Mouse (Mus musculus) hindbrain, embryonic 13.5 days (tissue): ENCODE measurements around the gene March1. TPM values are rescaled to one million over a fixed set of nuclear protein-coding genes. Genes with fewer than 3 reads are reported as not detected.

Experiments used
- ATAC-seq: fragments of 200-750 bp; cut with Nextera tagmentation; 2 replicates; pipeline ENCODE4 v1.8.0; 2017; ENCODE audit warnings: moderate TSS enrichment; ENCODE audit not compliant: low FRiP score
- H3K27ac ChIP-seq: fragments of 300-500 bp; sonication (generic); 2 replicates; pipeline ENCODE4 v1.5.1; 2015; ENCODE audit warnings: inconsistent platforms, mild to moderate bottlenecking, moderate library complexity
- H3K27me3 ChIP-seq: fragments of 300-500 bp; sonication (generic); 2 replicates; pipeline ENCODE4 v1.6.1; 2015; ENCODE audit warnings: mild to moderate bottlenecking, inconsistent platforms
- H3K36me3 ChIP-seq: fragments of 300-500 bp; sonication (generic); 2 replicates; pipeline ENCODE4 v1.6.1; 2015; ENCODE audit warnings: mild to moderate bottlenecking, inconsistent platforms
- H3K4me1 ChIP-seq: fragments of 300-500 bp; sonication (generic); replicated peaks from 2 replicates; pipeline ENCODE4 v1.6.1; 2015; ENCODE audit warnings: inconsistent platforms
- H3K4me2 ChIP-seq: fragments of 300-500 bp; sonication (generic); 2 replicates; pipeline ENCODE4 v1.6.1; 2015; ENCODE audit warnings: inconsistent platforms, mild to moderate bottlenecking, moderate library complexity
- H3K4me3 ChIP-seq: fragments of 300-500 bp; sonication (generic); 2 replicates; pipeline ENCODE4 v1.5.1; 2015; ENCODE audit warnings: mild to moderate bottlenecking, inconsistent platforms
- H3K9ac ChIP-seq: fragments of 300-500 bp; sonication (generic); 2 replicates; pipeline ENCODE4 v1.6.1; 2015; ENCODE audit warnings: mild to moderate bottlenecking, inconsistent platforms
- H3K9me3 ChIP-seq: fragments of 300-500 bp; sonication (generic); 2 replicates; pipeline ENCODE4 v1.6.1; 2016; ENCODE audit warnings: inconsistent platforms
- WGBS: fragments of 180-500 bp; shearing (Covaris S2); methylation state at CpG from one replicate; pipeline ENCODE4 v1.1.7; 2015; 5-methylcytosine and 5-hydroxymethylcytosine counted together
- polyA plus RNA-seq: library from polyadenylated mRNA; unstranded; fragments of >200 nt; fragmentation: Nextera tagmentation; extraction: Ambion mirVana; gene quantifications from 2 replicates; pipeline ENCODE4 v1.2.1, GENCODE M21; 2015

The March1 gene
- polyA plus RNA-seq, 1 experiment from 2014 or later: 35.9 TPM

GRCm38 (mm10) chr8:66511537-66511936 lies 893.8 kb downstream of the March1 start, which contains the start of gene Tktl2:
Tktl2 (plus strand) TSS chr8:66511756.
- no peak within 1 kb of the TSS for H3K9ac ChIP-seq
- H3K36me3 ChIP-seq: no peaks in the 10 kb centered on the region
- ATAC-seq: no peak
- H3K4me1 ChIP-seq: no peaks in the 10 kb centered on the region
- no peaks in the 10 kb centered on the region for H3K27me3 ChIP-seq
- H3K9me3 ChIP-seq: no peaks in the 10 kb centered on the region
- no peak within 1 kb of the TSS for H3K4me3 ChIP-seq
- H3K27ac ChIP-seq: no peak within 1 kb of the TSS
- WGBS: 98% methylated on average over 22 of the region's 22 CpGs
- H3K4me2 ChIP-seq: no peak within 1 kb of the TSS

DNA sequence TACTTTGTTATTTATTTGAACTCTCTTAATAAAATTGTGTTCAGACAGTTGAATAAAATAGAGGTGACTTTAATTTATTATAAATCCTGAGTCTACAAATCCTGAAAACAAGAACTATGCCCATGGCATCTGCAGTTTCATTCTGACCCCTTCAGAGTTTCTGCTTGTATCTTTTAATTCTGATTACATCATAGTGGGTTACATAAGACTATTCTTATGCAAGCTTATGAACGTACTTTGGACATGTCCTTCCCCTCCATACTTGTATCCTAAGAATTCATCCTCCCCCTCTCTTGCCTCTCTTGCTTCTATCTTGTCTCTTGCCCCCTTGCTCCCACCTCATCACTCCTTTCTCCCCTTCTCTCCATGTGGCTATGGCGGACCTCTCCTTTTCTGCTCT lies 901.4 kb downstream of the March1 start:
- Histone ChIP-seq H3K9ac (no peak overlapping the region), H3K27ac (no peak overlapping the region), H3K27me3 (no peaks in the 10 kb centered on the region), H3K4me2 (no peak overlapping the region), H3K4me1 (no peaks in the 10 kb centered on the region), H3K36me3 (no peaks in the 10 kb centered on the region), H3K9me3 (no peaks in the 10 kb centered on the region), H3K4me3 (no peak overlapping the region)
- WGBS: 81% methylated on average over 2 of the region's 2 CpGs
- ATAC-seq: no peak

- H3K9ac ChIP-seq: no peak overlapping the region
- no peak for ATAC-seq
- no peaks in the 10 kb centered on the region for H3K27me3 ChIP-seq
- no peak overlapping the region for H3K27ac ChIP-seq
- no peak overlapping the region for H3K4me3 ChIP-seq
- no peaks in the 10 kb centered on the region for H3K36me3 ChIP-seq
- H3K4me2 ChIP-seq: no peak overlapping the region
- no peaks in the 10 kb centered on the region for H3K4me1 ChIP-seq
- H3K9me3 ChIP-seq: no peaks in the 10 kb centered on the region
Observed at GRCm38 (mm10) chr8:66520576-66520975, 902.9 kb downstream of the March1 start.
